Mouse (Mus musculus) midbrain, postnatal 0 days (tissue): ENCODE measurements around the gene Ptbp3. TPM values are rescaled to one million over a fixed set of nuclear protein-coding genes. Genes with fewer than 3 reads are reported as not detected.

Source experiments
- ATAC-seq: fragments of 200-750 bp; cut with Nextera tagmentation; 2 replicates; pipeline ENCODE4 v1.8.0; 2017; ENCODE audit warnings: moderate number of reproducible peaks, mild to moderate bottlenecking, moderate TSS enrichment, moderate library complexity; ENCODE audit not compliant: low FRiP score
- DNase-seq: peaks from one replicate; pipeline ENCODE4 v3.0.0-alpha.2; 2015; ENCODE audit warnings: low spot score
- H3K27ac ChIP-seq: fragments of 300-500 bp; sonication (generic); 2 replicates; pipeline ENCODE4 v1.5.1; 2014; ENCODE audit warnings: low read depth, mild to moderate bottlenecking, low read length, mixed read lengths
- H3K27me3 ChIP-seq: fragments of 300-500 bp; sonication (generic); 2 replicates; pipeline ENCODE4 v1.6.1; 2014; ENCODE audit warnings: low read length, control low read depth, mixed read lengths; ENCODE audit not compliant: insufficient read depth
- H3K36me3 ChIP-seq: fragments of 300-500 bp; sonication (generic); 2 replicates; pipeline ENCODE4 v1.6.1; 2014; ENCODE audit warnings: low read length, control low read depth, mixed read lengths; ENCODE audit not compliant: insufficient read depth
- H3K4me1 ChIP-seq: fragments of 300-500 bp; sonication (generic); 2 replicates; pipeline ENCODE4 v1.6.1; 2014; ENCODE audit warnings: mild to moderate bottlenecking, control low read depth, antibody characterized with exemption, low read length, mixed read lengths; ENCODE audit not compliant: insufficient read depth
- H3K4me2 ChIP-seq: fragments of 300-500 bp; sonication (generic); 2 replicates; pipeline ENCODE4 v1.6.1; 2014; ENCODE audit warnings: low read depth, mild to moderate bottlenecking, low read length, mixed read lengths; ENCODE audit not compliant: poor library complexity, severe bottlenecking
- H3K4me3 ChIP-seq: fragments of 300-500 bp; sonication (generic); 2 replicates; pipeline ENCODE4 v1.5.1; 2014; ENCODE audit warnings: low read depth, mild to moderate bottlenecking, low read length, moderate library complexity
- H3K9ac ChIP-seq: fragments of 300-500 bp; sonication (generic); replicated peaks from 2 replicates; pipeline ENCODE4 v1.6.1; 2014; ENCODE audit warnings: mild to moderate bottlenecking, low read length, moderate library complexity, mixed read lengths; ENCODE audit not compliant: poor library complexity, severe bottlenecking
- H3K9me3 ChIP-seq: fragments of 300-500 bp; sonication (generic); 2 replicates; pipeline ENCODE4 v1.6.1; 2016; ENCODE audit warnings: low read length, control low read depth
- CTCF ChIP-seq: IDR thresholded peaks from 2 replicates; pipeline ENCODE4 v1.5.1; 2016; ENCODE audit warnings: antibody characterized with exemption, mild to moderate bottlenecking
- whole genome bisulfite sequencing: fragments of 180-500 bp; shearing (Covaris S2); extraction: QIAGEN DNeasy Blood & Tissue Kit; methylation state at CpG from one replicate; pipeline ENCODE4 v1.1.7; 2014; 5-methylcytosine and 5-hydroxymethylcytosine counted together
- polyA plus RNA-seq: library from polyadenylated mRNA; unstranded; fragments of >200 nt; fragmentation: Nextera tagmentation; extraction: Ambion mirVana; gene quantifications from 2 replicates; pipeline ENCODE4 v1.2.1, GENCODE M21; 2015
- total RNA-seq: library from RNA; depleted of rRNA; stranded (reverse); fragments of >200 nt; gene quantifications from 2 replicates; pipeline ENCODE4 v1.2.3, GENCODE M21; 2014

The Ptbp3 gene
- total and polyA plus RNA-seq, 2 experiments from 2014 or later = 10.5 to 35.8 TPM

- H3K27ac ChIP-seq = no peak overlapping the region
- no peaks in the 10 kb centered on the region for H3K9me3 ChIP-seq
- H3K4me1 ChIP-seq = no peaks in the 10 kb centered on the region
- H3K27me3 ChIP-seq = no peaks in the 10 kb centered on the region
- H3K4me2 ChIP-seq = no peak overlapping the region
- no peak overlapping the region for H3K4me3 ChIP-seq
- no peak for TF ChIP-seq CTCF
- no peak for DNase-seq
- H3K9ac ChIP-seq = no peak overlapping the region
- no peaks in the 10 kb centered on the region for H3K36me3 ChIP-seq
- no peak for ATAC-seq
Observed at GRCm38 (mm10) chr4:59535624-59536023, 13.5 kb downstream of the Ptbp3 start.

- H3K9me3 ChIP-seq = no peaks in the 10 kb centered on the region
- TF ChIP-seq CTCF = no peak
- no peak overlapping the region for H3K4me2 ChIP-seq
- no peak overlapping the region for H3K4me3 ChIP-seq
- no peaks in the 10 kb centered on the region for H3K4me1 ChIP-seq
- no peak for DNase-seq
- 81% methylated on average over 2 of the region's 2 CpGs for WGBS
- no peak overlapping the region for H3K9ac ChIP-seq
- no peaks in the 10 kb centered on the region for H3K27me3 ChIP-seq
- no peaks in the 10 kb centered on the region for H3K36me3 ChIP-seq
- no peak overlapping the region for H3K27ac ChIP-seq
- ATAC-seq = no peak
Observed at GRCm38 (mm10) chr4:59533268-59533667, 15.9 kb downstream of the Ptbp3 start.

- no peaks in the 10 kb centered on the region for H3K27me3 ChIP-seq
- H3K9me3 ChIP-seq = no peaks in the 10 kb centered on the region
- H3K27ac ChIP-seq = no peak overlapping the region
- H3K36me3 ChIP-seq = no peaks in the 10 kb centered on the region
- WGBS = 59% methylated on average over 1 of the region's 1 CpGs
- ATAC-seq (no peak), DNase-seq (no peak)
- no peaks in the 10 kb centered on the region for H3K4me1 ChIP-seq
- H3K9ac ChIP-seq = no peak overlapping the region
- H3K4me2 ChIP-seq = no peak overlapping the region
- no peak for TF ChIP-seq CTCF
- H3K4me3 ChIP-seq = no peak overlapping the region
Observed at GRCm38 (mm10) chr4:59531172-59531571, 18.0 kb downstream of the Ptbp3 start.

- Histone ChIP-seq H3K27me3 (no peaks in the 10 kb centered on the region), H3K27ac (no peak overlapping the region), H3K4me1 (no peaks in the 10 kb centered on the region), H3K36me3 (no peaks in the 10 kb centered on the region; the same call in 1 of the 2 replicates), H3K4me3 (no peak overlapping the region), H3K4me2 (no peak overlapping the region), H3K9ac (no peak overlapping the region), H3K9me3 (no peaks in the 10 kb centered on the region)
- DNase-seq (no peak), ATAC-seq (no peak)
- TF ChIP-seq CTCF = no peak
- WGBS = 85% methylated on average over 3 of the region's 3 CpGs
Observed at GRCm38 (mm10) chr4:59527470-59527869, 21.7 kb downstream of the Ptbp3 start.

GRCm38 (mm10) chr4:59526728-59527127 lies 22.4 kb downstream of the Ptbp3 start:
- Histone ChIP-seq H3K36me3 (no peaks in the 10 kb centered on the region; the same call in 1 of the 2 replicates), H3K4me3 (no peak overlapping the region), H3K9ac (no peak overlapping the region), H3K27ac (no peak overlapping the region), H3K9me3 (no peaks in the 10 kb centered on the region), H3K4me1 (no peaks in the 10 kb centered on the region), H3K27me3 (no peaks in the 10 kb centered on the region), H3K4me2 (no peak overlapping the region)
- no peak for ATAC-seq
- DNase-seq = no peak
- TF ChIP-seq CTCF = no peak
- 74% methylated on average over 2 of the region's 2 CpGs for WGBS

GRCm38 (mm10) chr4:59524875-59525274 lies 24.3 kb downstream of the Ptbp3 start:
- no peak for TF ChIP-seq CTCF
- H3K9ac ChIP-seq = no peak overlapping the region
- no peak overlapping the region for H3K27ac ChIP-seq
- DNase-seq (no peak), ATAC-seq (no peak)
- H3K4me3 ChIP-seq = no peak overlapping the region
- no peaks in the 10 kb centered on the region for H3K4me1 ChIP-seq
- peaks cover 3% of the 10 kb centered on the region for H3K36me3 ChIP-seq
- H3K4me2 ChIP-seq = no peak overlapping the region
- H3K9me3 ChIP-seq = no peaks in the 10 kb centered on the region
- H3K27me3 ChIP-seq = no peaks in the 10 kb centered on the region
- WGBS = 85% methylated on average over 3 of the region's 3 CpGs
